Mouse (Mus musculus): ENCODE results near the gene Zdhhc14. TPM values are rescaled to one million over a fixed set of nuclear protein-coding genes. Genes with fewer than 3 reads are reported as not detected.

Gene Zdhhc14
- polyA plus RNA-seq, 1 experiment from 2014 or later, result 2.2 TPM

- Histone ChIP-seq H3K4me1 (replicated peaks) (peaks cover 8% of the 10 kb centered on the region), H3K9me3 (no peaks in the 10 kb centered on the region), H3K27me3 (ENCODE audit: insufficient read depth, poor library complexity, severe bottlenecking) (no peaks in the 10 kb centered on the region), H3K36me3 (no peaks in the 10 kb centered on the region), H3K27ac (no peak overlapping the region), H3K4me3 (no peak overlapping the region)
- no peak for DNase-seq (ENCODE audit: low spot score)
- 81% methylated on average over 16 of the region's 16 CpGs for WGBS
Measured at GRCm38 (mm10) chr17:5747539-5748500, 255.5 kb downstream of the Zdhhc14 start.

- no peak for DNase-seq (ENCODE audit: low spot score)
- H3K27me3 ChIP-seq (ENCODE audit: insufficient read depth, poor library complexity, severe bottlenecking), result no peaks in the 10 kb centered on the region
- H3K27ac ChIP-seq, result no peak overlapping the region
- peaks cover 9% of the 10 kb centered on the region for H3K4me1 ChIP-seq (replicated peaks)
- H3K4me3 ChIP-seq, result no peak overlapping the region
- 7% methylated on average over 4 of the region's 4 CpGs for WGBS
- H3K36me3 ChIP-seq, result no peaks in the 10 kb centered on the region
- H3K9me3 ChIP-seq, result no peaks in the 10 kb centered on the region
Measured at GRCm38 (mm10) chr17:5748501-5748894, 256.1 kb downstream of the Zdhhc14 start.

GRCm38 (mm10) chr17:5750278-5750677 lies 257.9 kb downstream of the Zdhhc14 start:
- H3K4me3 ChIP-seq, result no peak overlapping the region
- no peak for DNase-seq (ENCODE audit: low spot score)
- no peaks in the 10 kb centered on the region for H3K9me3 ChIP-seq
- H3K4me1 ChIP-seq (replicated peaks), result peaks cover 9% of the 10 kb centered on the region
- 77% methylated on average over 4 of the region's 4 CpGs for WGBS
- H3K36me3 ChIP-seq, result no peaks in the 10 kb centered on the region
- no peaks in the 10 kb centered on the region for H3K27me3 ChIP-seq (ENCODE audit: insufficient read depth, poor library complexity, severe bottlenecking)
- H3K27ac ChIP-seq, result no peak overlapping the region

- Histone ChIP-seq H3K36me3 (no peaks in the 10 kb centered on the region), H3K9me3 (no peaks in the 10 kb centered on the region), H3K27ac (no peak overlapping the region), H3K4me1 (replicated peaks) (peaks cover 9% of the 10 kb centered on the region), H3K4me3 (no peak overlapping the region), H3K27me3 (ENCODE audit: insufficient read depth, poor library complexity, severe bottlenecking) (no peaks in the 10 kb centered on the region)
- 82% methylated on average over 3 of the region's 3 CpGs for WGBS
- no peak for DNase-seq (ENCODE audit: low spot score)
Measured at GRCm38 (mm10) chr17:5751066-5751465, 258.7 kb downstream of the Zdhhc14 start.

GRCm38 (mm10) chr17:5752322-5752715 lies 260.0 kb downstream of the Zdhhc14 start:
- 28% methylated on average over 2 of the region's 2 CpGs for whole genome bisulfite sequencing

GRCm38 (mm10) chr17:5752716-5753585 lies 260.6 kb downstream of the Zdhhc14 start:
- H3K9me3 ChIP-seq, result no peaks in the 10 kb centered on the region
- peaks cover 9% of the 10 kb centered on the region for H3K4me1 ChIP-seq (replicated peaks)
- 13% methylated on average over 29 of the region's 29 CpGs for WGBS
- H3K27me3 ChIP-seq (ENCODE audit: insufficient read depth, poor library complexity, severe bottlenecking), result no peaks in the 10 kb centered on the region
- H3K36me3 ChIP-seq, result no peaks in the 10 kb centered on the region
- peak overlapping the region; percentile 79 for H3K27ac ChIP-seq
- H3K4me3 ChIP-seq, result peak overlapping the region; percentile 57
- DNase-seq (ENCODE audit: low spot score), result peak; percentile 85

More at GRCm38 (mm10) chr17:5752322-5752715, 260.0 kb downstream of the Zdhhc14 start:
- peak overlapping the region; percentile 57 for H3K4me3 ChIP-seq
- no peak for DNase-seq (ENCODE audit: low spot score)
- no peaks in the 10 kb centered on the region for H3K9me3 ChIP-seq
- no peaks in the 10 kb centered on the region for H3K36me3 ChIP-seq
- peaks cover 9% of the 10 kb centered on the region for H3K4me1 ChIP-seq (replicated peaks)
- H3K27ac ChIP-seq, result peak overlapping the region; percentile 79
- H3K27me3 ChIP-seq (ENCODE audit: insufficient read depth, poor library complexity, severe bottlenecking), result no peaks in the 10 kb centered on the region

- Histone ChIP-seq H3K4me3 (no peak overlapping the region), H3K36me3 (no peaks in the 10 kb centered on the region), H3K4me1 (replicated peaks) (peaks cover 9% of the 10 kb centered on the region), H3K27me3 (ENCODE audit: insufficient read depth, poor library complexity, severe bottlenecking) (no peaks in the 10 kb centered on the region), H3K27ac (no peak overlapping the region), H3K9me3 (no peaks in the 10 kb centered on the region)
- 91% methylated on average over 7 of the region's 7 CpGs for WGBS
- DNase-seq (ENCODE audit: low spot score), result no peak
Measured at GRCm38 (mm10) chr17:5755489-5755888, 263.1 kb downstream of the Zdhhc14 start.

- Histone ChIP-seq H3K36me3 (no peaks in the 10 kb centered on the region), H3K4me1 (replicated peaks) (peaks cover 9% of the 10 kb centered on the region), H3K27ac (no peak overlapping the region), H3K9me3 (no peaks in the 10 kb centered on the region), H3K27me3 (ENCODE audit: insufficient read depth, poor library complexity, severe bottlenecking) (no peaks in the 10 kb centered on the region), H3K4me3 (no peak overlapping the region)
- no peak for DNase-seq (ENCODE audit: low spot score)
- WGBS, result 79% methylated on average over 5 of the region's 5 CpGs
Measured at GRCm38 (mm10) chr17:5756065-5756464, 263.7 kb downstream of the Zdhhc14 start.

GRCm38 (mm10) chr17:5756855-5757254 lies 264.5 kb downstream of the Zdhhc14 start:
- Histone ChIP-seq H3K4me1 (replicated peaks) (peaks cover 9% of the 10 kb centered on the region), H3K4me3 (no peak overlapping the region), H3K36me3 (no peaks in the 10 kb centered on the region), H3K27ac (no peak overlapping the region), H3K9me3 (no peaks in the 10 kb centered on the region), H3K27me3 (ENCODE audit: insufficient read depth, poor library complexity, severe bottlenecking) (no peaks in the 10 kb centered on the region)
- DNase-seq (ENCODE audit: low spot score), result no peak
- WGBS, result 90% methylated on average over 15 of the region's 15 CpGs

- Histone ChIP-seq H3K27ac (no peak overlapping the region), H3K9me3 (no peaks in the 10 kb centered on the region), H3K4me1 (replicated peaks) (0 out of 2 replicates have a peak, but pooled peaks cover 5% of the 10 kb centered on the region), H3K4me3 (no peak overlapping the region), H3K36me3 (no peaks in the 10 kb centered on the region), H3K27me3 (ENCODE audit: insufficient read depth, poor library complexity, severe bottlenecking) (0 out of 2 replicates have a peak, but pooled peaks cover 4% of the 10 kb centered on the region)
- 88% methylated on average over 5 of the region's 5 CpGs for WGBS
- DNase-seq (ENCODE audit: low spot score), result no peak
Measured at GRCm38 (mm10) chr17:5763768-5764167, 271.4 kb downstream of the Zdhhc14 start.

GRCm38 (mm10) chr17:5764270-5764669 lies 271.9 kb downstream of the Zdhhc14 start:
- H3K4me3 ChIP-seq, result no peak overlapping the region
- no peaks in the 10 kb centered on the region for H3K9me3 ChIP-seq
- H3K36me3 ChIP-seq, result no peaks in the 10 kb centered on the region
- WGBS, result 62% methylated on average over 5 of the region's 5 CpGs
- H3K27ac ChIP-seq, result no peak overlapping the region
- 0 out of 2 replicates have a peak, but pooled peaks cover 6% of the 10 kb centered on the region for H3K27me3 ChIP-seq (ENCODE audit: insufficient read depth, poor library complexity, severe bottlenecking)
- DNase-seq (ENCODE audit: low spot score), result no peak
- H3K4me1 ChIP-seq (replicated peaks), result 0 out of 2 replicates have a peak, but pooled peaks cover 5% of the 10 kb centered on the region

GRCm38 (mm10) chr17:5765746-5766145 lies 273.4 kb downstream of the Zdhhc14 start:
- Histone ChIP-seq H3K4me3 (no peak overlapping the region), H3K36me3 (no peaks in the 10 kb centered on the region), H3K27ac (no peak overlapping the region), H3K9me3 (no peaks in the 10 kb centered on the region), H3K27me3 (ENCODE audit: insufficient read depth, poor library complexity, severe bottlenecking) (0 out of 2 replicates have a peak, but pooled peaks cover 11% of the 10 kb centered on the region), H3K4me1 (replicated peaks) (peaks cover 16% of the 10 kb centered on the region)
- 70% methylated on average over 4 of the region's 4 CpGs for WGBS
- DNase-seq (ENCODE audit: low spot score), result no peak

Measured in hindbrain, embryonic 10.5 days (tissue).